Mouse (Mus musculus) erythroblast, embryonic 14.5 days (primary cell): Measurements from ENCODE around the gene Prpf6. TPM values are rescaled to one million over a fixed set of nuclear protein-coding genes. Genes with fewer than 3 reads are reported as not detected.

Source experiments
- H3K27me3 ChIP-seq: 2 replicates; pipeline ENCODE4 v1.6.1; 2012; ENCODE audit warnings: inconsistent platforms; ENCODE audit not compliant: control insufficient read depth
- H3K36me3 ChIP-seq: 2 replicates; pipeline ENCODE4 v1.6.1; 2012; ENCODE audit warnings: mild to moderate bottlenecking, inconsistent platforms; ENCODE audit not compliant: control insufficient read depth
- H3K4me1 ChIP-seq: 2 replicates; pipeline ENCODE4 v1.6.1; 2012; ENCODE audit warnings: inconsistent platforms; ENCODE audit not compliant: control insufficient read depth
- H3K4me3 ChIP-seq: replicated peaks from 2 replicates; pipeline ENCODE3; 2012; ENCODE audit warnings: moderate library complexity, mild to moderate bottlenecking, inconsistent platforms
- H3K9me3 ChIP-seq: 2 replicates; pipeline ENCODE4 v1.6.1; 2012; ENCODE audit warnings: low read length, inconsistent platforms, mixed read lengths; ENCODE audit not compliant: control insufficient read depth
- GATA1 ChIP-seq: IDR thresholded peaks from 2 replicates; pipeline ENCODE4 v1.6.1; 2012; ENCODE audit warnings: low read length, inconsistent platforms, mixed read lengths
- TAL1 ChIP-seq: IDR thresholded peaks from 3 replicates; pipeline ENCODE4 v1.6.1; 2012; ENCODE audit warnings: low read length, inconsistent platforms, mixed read lengths
- polyA plus RNA-seq: library from polyadenylated mRNA; stranded (reverse); fragments of >175 nt; gene quantifications from 2 replicates; pipeline ENCODE4 v1.2.3, GENCODE M21; 2012

The Prpf6 gene
- 1.4 and 1.5 TPM in 2 replicates for polyA plus RNA-seq

DNA sequence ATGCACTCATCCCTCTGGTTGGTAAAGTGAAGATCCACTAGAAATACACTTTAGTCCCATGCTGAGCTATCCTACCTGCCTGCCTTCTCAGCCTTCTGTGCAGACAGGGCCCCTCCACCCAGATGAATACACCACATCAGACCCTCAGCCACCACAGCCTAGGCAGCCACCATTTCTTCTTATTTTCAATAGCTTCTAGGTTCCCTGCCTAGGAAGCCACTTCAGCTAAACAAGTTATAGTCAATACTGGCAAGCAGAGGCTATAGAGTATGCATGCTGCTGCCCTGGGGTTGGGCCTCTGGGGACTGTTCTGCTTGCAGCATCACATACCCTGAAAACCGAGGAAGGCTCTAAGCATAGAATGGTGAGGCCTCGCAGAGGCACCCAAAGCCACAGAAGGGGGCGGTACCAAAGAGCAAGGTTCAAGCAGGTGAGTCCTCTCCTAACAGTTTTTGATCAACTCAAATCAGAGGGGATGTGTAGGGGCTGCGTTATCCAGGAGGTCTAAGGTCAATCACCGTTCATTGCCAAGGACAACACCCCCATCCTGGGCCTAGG, at the start of gene Prpf6:
Gene Prpf6 (plus strand): TSS at position 341 of the 558 bp plus-strand sequence.
- TF ChIP-seq TAL1 (no peak), GATA1 (no peak)
- Histone ChIP-seq H3K36me3 (peaks cover 40% of the 10 kb centered on the region), H3K9me3 (no peaks in the 10 kb centered on the region), H3K4me1 (peaks cover 45% of the 10 kb centered on the region), H3K27me3 (peaks cover 5% of the 10 kb centered on the region), H3K4me3 (peak within 1 kb of the TSS; percentile 81)

DNA sequence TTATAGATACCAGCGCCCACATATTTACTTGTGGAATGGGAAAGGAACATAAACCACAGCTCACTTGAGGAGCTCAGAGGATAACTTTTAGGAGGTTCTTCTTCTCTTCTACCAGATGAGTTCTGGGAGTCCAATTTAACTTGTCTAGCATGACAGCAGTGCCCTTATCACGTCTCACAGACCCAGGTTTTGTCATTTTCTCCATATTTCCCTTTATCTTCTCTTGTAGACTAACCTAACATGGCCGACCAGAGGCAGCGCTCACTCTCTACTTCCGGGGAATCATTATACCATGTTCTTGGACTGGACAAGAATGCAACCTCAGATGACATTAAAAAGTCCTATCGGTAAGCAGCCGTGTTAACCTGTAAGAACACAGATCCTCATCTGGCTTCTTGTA, 45.5 kb upstream of the Prpf6 start:
- no peaks in the 10 kb centered on the region for H3K27me3 ChIP-seq
- H3K9me3 ChIP-seq: no peaks in the 10 kb centered on the region
- no peak for TF ChIP-seq GATA1
- TF ChIP-seq TAL1: no peak
- peaks cover 73% of the 10 kb centered on the region for H3K36me3 ChIP-seq
- H3K4me3 ChIP-seq: no peak overlapping the region
- H3K4me1 ChIP-seq: peaks cover 49% of the 10 kb centered on the region

DNA sequence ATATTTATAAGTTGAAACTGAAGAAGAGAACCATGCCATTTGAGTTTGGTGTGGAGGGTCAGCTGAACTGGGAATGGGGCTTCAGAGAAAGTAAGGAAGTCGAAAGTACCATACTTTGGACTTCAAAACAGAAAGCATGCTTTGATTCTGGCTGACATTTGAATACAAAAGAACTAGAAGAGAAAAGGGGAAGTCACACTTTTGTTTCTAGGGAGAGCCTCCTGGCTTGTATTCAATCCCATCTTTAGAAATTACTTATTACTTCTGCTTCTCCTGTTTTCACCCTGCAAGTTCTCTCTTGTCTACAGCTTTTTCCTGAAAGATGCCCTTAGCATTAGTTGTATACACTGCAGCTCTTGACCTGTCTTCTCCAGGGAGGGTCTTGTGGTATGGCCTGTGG, 43.4 kb upstream of the Prpf6 start:
- H3K9me3 ChIP-seq: no peaks in the 10 kb centered on the region
- TF ChIP-seq TAL1: no peak
- no peak for TF ChIP-seq GATA1
- peaks cover 80% of the 10 kb centered on the region for H3K36me3 ChIP-seq
- H3K4me1 ChIP-seq: peaks cover 49% of the 10 kb centered on the region
- no peaks in the 10 kb centered on the region for H3K27me3 ChIP-seq
- H3K4me3 ChIP-seq: no peak overlapping the region

DNA sequence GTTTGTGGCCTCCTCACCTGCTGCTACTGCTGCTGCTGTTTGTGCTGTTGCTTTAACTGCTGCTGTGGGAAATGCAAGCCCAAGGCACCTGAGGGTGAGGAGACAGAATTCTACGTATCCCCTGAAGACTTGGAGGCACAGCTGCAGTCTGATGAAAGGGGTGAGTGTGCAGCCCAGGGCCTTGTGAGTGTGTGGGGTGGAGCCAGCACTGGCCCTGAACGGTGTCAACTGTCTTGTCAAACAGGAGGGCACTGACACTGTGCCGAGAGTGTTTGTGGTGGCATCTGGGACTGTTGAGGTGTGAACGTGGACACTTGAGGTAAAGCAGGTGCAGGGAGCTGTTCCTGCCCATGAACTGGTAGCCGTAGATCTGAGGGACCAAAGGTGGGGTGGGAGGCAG, 43.0 kb upstream of the Prpf6 start:
- Histone ChIP-seq H3K27me3 (no peaks in the 10 kb centered on the region), H3K4me1 (peaks cover 49% of the 10 kb centered on the region), H3K9me3 (no peaks in the 10 kb centered on the region), H3K4me3 (no peak overlapping the region), H3K36me3 (peaks cover 85% of the 10 kb centered on the region)
- no peak for TF ChIP-seq TAL1
- no peak for TF ChIP-seq GATA1

DNA sequence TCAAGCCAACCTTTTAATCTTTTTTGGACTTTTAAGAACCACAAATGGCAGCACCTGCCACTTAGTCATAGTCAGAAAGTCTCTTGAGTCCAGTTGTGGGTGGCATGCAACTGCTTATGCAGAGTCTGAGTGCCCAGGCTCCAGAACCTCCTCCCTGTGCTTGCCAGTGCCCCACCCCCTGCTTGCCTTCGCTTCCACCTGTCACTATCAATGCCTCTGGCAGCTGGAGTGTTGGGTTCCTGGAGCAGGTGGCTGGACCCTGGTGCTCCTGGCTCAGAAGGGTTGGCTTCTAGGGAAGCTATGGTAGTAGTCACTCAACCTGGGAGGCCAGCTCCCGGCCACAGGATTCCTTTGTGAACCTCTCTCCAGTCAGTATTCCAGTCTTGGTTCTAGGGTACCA, 41.4 kb upstream of the Prpf6 start:
- peaks cover 42% of the 10 kb centered on the region for H3K4me1 ChIP-seq
- H3K36me3 ChIP-seq: peaks cover 87% of the 10 kb centered on the region
- no peak overlapping the region for H3K4me3 ChIP-seq
- TF ChIP-seq GATA1 (no peak), TAL1 (no peak)
- no peaks in the 10 kb centered on the region for H3K9me3 ChIP-seq
- no peaks in the 10 kb centered on the region for H3K27me3 ChIP-seq

DNA sequence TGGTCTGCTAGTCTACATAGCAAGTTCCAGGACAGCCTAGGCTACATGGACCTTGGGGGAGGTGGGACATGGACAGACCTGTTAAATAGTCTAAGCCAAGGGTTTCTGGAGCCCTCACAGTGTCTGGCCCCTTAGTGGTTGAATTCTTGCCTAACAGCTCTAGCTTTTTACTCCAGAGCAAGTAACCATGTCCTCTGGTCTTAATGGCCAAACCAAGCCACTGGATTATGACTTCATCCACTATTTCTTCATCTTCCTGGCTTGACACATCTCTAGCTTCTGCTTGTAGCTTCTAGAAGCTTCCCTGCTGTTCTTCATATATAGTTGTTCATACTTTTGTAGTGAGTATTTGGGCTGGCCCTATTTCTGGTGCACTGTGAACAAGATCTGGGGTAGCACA, 37.9 kb upstream of the Prpf6 start:
- Histone ChIP-seq H3K9me3 (no peaks in the 10 kb centered on the region), H3K36me3 (peaks cover 57% of the 10 kb centered on the region), H3K4me1 (peaks cover 17% of the 10 kb centered on the region), H3K4me3 (no peak overlapping the region), H3K27me3 (no peaks in the 10 kb centered on the region)
- no peak for TF ChIP-seq TAL1
- no peak for TF ChIP-seq GATA1

DNA sequence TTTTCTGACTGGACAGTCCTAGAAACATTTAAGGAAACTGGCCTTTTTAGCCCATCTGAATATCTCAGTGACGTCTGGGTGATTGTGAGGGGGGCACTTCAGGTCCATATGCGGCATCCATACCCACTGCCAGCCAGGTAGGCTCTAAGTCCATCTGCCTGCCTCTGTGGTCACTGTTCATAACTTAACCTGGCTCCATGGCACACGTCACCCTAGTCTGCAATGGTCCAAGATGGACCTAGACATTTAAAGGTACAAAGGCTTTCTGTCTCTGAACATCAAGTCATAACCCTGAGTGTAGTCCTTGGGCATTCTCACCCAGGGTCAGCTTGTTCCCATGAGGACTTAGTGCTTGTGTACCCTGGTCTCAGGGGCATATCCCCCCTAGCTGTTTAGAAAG, 24.3 kb upstream of the Prpf6 start:
- Histone ChIP-seq H3K4me1 (peaks cover 44% of the 10 kb centered on the region), H3K9me3 (no peaks in the 10 kb centered on the region), H3K4me3 (no peak overlapping the region), H3K27me3 (no peaks in the 10 kb centered on the region), H3K36me3 (peaks cover 26% of the 10 kb centered on the region)
- TF ChIP-seq TAL1 (no peak), GATA1 (no peak)

DNA sequence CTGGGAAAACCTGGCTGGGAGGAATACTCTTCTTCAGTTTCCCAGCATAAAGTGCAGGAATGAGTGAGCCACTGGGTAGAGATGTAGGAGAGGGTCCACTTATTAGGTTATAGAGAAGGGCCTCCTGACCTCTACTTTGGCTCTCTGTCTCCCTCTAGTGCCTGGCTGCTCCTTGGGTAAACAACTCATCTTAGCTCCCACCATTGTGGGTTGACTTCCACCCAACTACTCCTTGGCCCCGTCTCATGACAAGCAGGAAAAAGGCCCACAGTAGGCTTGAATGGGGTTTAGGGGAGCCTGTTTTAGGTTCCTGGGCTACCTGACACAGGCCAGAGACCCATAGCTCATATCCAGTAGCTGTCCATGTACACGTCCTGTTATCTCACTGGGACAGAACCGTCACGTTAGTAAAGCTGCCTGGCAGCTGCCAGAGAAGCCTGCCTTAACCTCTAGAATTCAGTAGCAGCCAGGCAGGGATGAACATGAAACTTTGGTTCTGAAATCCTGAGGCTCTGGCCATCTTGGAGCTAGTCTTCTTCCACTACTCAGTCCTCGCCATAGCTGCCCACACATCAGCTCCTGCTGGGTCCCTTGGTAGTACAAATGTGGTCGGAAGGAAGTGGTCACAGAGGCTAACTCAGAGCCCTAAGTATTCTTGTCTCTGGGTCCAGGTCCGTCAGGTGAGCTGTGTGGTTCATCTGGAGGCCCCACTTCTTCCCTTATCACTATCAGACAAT, 23.2 kb upstream of the Prpf6 start:
- H3K4me3 ChIP-seq: peak overlapping the region; percentile 16
- no peak for TF ChIP-seq GATA1
- no peak for TF ChIP-seq TAL1
- H3K4me1 ChIP-seq: peaks cover 53% of the 10 kb centered on the region
- H3K9me3 ChIP-seq: no peaks in the 10 kb centered on the region
- H3K36me3 ChIP-seq: peaks cover 37% of the 10 kb centered on the region
- no peaks in the 10 kb centered on the region for H3K27me3 ChIP-seq

DNA sequence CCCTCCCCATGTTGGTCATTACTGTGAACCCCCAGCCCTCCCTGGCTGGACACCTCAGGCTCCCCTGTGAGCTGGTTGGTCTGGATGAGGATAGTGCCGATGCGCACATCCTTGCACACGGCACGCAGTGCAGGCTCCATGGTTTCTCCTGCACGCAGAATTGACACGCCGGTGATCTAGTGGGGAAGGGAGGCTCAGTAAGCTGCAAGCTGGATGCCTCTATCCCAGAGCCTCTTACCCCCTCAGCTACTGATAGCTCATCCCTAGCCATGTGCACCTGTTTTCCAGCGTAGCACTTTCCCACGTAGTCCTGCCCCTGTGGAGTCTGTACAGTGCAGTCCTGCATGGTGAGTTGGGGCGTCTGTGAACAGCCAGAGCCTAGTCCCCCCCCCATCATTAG, 21.8 kb upstream of the Prpf6 start:
- no peak overlapping the region for H3K4me3 ChIP-seq
- TF ChIP-seq GATA1 (no peak), TAL1 (no peak)
- H3K36me3 ChIP-seq: peaks cover 51% of the 10 kb centered on the region
- no peaks in the 10 kb centered on the region for H3K27me3 ChIP-seq
- no peaks in the 10 kb centered on the region for H3K9me3 ChIP-seq
- H3K4me1 ChIP-seq: peaks cover 67% of the 10 kb centered on the region
